Mouse (Mus musculus): ENCODE measurements around the gene Ndufb2.
A peak's percentile ranks its signal among the peaks of the same experiment; 100 is the strongest.

DNA sequence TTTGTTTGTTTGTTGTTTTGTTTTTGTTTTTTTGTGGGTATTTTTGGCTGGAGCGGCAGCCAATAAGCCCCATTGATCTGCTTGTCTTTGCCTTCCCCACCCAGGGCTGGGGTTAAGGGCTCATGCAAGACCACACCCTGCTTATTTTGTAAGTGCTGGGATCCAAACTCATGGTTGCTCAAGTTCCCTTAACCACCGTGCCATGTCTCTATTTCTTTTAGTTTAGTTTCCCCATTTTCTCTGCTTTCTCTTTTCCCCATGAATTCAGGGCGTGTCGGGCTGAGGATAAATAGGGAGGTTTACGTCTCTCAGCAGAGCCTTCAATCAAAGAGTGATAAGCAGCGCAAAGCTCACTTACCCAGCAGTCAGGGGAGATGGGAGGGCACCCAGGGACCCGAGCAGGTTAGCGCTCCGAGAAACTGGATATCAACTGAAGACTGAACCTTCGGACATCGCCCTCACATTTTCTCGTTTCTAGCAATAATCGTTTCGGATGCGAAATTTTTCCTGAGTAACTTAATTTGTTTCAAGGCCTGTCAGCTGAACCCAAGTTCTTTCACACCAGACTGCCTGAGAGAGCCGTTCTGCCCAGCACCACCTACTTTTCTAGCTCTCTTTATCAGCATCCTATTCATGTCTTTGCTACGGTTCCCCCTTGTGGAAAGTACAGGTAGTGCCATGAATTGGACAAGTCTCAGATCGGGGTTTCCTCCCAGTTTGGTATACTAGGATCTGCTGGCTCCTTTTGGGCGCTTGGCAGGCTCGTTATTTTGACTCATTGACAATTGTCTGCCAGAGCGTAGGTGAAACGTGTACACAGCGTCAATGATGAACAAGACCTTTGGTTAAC is 30.0 kb upstream of the Ndufb2 start:
- peak; percentile 95 for TF ChIP-seq CTCF (IDR thresholded peaks at IDR 0.05; ENCODE audit: low read depth)
- TF ChIP-seq EP300 (optimal IDR thresholded peaks at IDR 0.05): no peak
